Mouse (Mus musculus) stomach, postnatal 0 days (tissue): ENCODE measurements around the gene Sh3bgrl3.

Experiments
- CTCF ChIP-seq: IDR thresholded peaks from 2 replicates; pipeline ENCODE4 v1.5.1; 2016; ENCODE audit warnings: antibody characterized with exemption, low read depth, mild to moderate bottlenecking, moderate library complexity
- EP300 ChIP-seq: optimal IDR thresholded peaks from 2 replicates; pipeline ENCODE3; 2016; ENCODE audit warnings: antibody characterized with exemption

DNA sequence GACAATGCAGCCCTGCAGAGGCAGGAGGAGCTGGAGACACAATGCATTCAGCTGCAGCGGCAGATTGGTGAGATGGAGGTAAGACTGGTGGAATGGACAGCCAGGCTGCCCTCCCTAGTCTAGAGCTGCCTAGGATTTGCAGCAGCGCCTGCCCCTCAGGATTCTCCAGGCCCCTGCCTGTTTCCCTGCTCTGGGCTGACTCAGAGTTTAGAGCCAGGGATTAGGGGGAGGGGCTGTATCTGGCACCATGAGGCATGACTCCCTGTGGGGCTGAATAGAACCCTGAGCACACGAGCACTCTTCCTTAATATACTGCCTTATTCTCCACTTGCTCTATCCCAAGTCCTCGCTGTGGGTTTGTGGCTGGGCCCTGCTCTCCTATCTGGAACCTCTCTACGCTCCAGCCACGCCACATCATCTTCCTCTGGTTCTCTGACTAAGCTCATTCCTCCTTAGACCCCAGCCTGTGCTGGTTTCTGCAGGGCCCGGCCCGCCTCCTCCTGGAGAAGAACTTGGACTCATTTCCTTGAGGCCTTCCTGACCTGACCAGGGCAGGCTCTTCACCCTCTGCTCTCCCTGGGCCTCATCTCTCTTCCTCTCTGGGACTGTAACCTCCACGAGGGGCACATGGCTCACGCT is 15.1 kb downstream of the Sh3bgrl3 start:
- TF ChIP-seq CTCF (no peak), EP300 (no peak)
